Mouse (Mus musculus) CH12.LX (cell line): ENCODE measurements around the gene Gm20388.

Experiments used
- CTCF ChIP-seq, 2 experiments: IDR thresholded peaks in 1 of 2; conservative IDR thresholded peaks in 1 of 2; 2 replicates each; pipeline ENCODE4 v1.5.1; 2011 to 2012; ENCODE audit warnings: low read depth in 2 of 2, low read length in 2 of 2, improper control_type of control experiment in 1 of 2, inconsistent platforms in 1 of 2, mild to moderate bottlenecking in 1 of 2, moderate library complexity in 1 of 2
- MXI1 ChIP-seq: IDR thresholded peaks from 2 replicates; pipeline ENCODE4 v1.6.1; 2011; ENCODE audit warnings: mild to moderate bottlenecking, low read depth, low read length, improper control_type of control experiment
- MYC ChIP-seq: IDR thresholded peaks from 2 replicates; pipeline ENCODE4 v1.6.1; 2011; ENCODE audit warnings: low read depth, mild to moderate bottlenecking, improper control_type of control experiment, low read length
- POLR2A ChIP-seq: IDR thresholded peaks from 2 replicates; pipeline ENCODE4 v1.6.1; 2011; ENCODE audit warnings: low read depth, mild to moderate bottlenecking, improper control_type of control experiment, low read length
- RAD21 ChIP-seq: IDR thresholded peaks from 2 replicates; pipeline ENCODE4 v1.6.1; 2011; ENCODE audit warnings: low read depth, mild to moderate bottlenecking, low read length, improper control_type of control experiment, moderate library complexity
- RCOR1 ChIP-seq: conservative IDR thresholded peaks from 2 replicates; pipeline ENCODE4 v1.6.1; 2012; ENCODE audit warnings: low read depth, mild to moderate bottlenecking, inconsistent platforms, low read length, improper control_type of control experiment

DNA sequence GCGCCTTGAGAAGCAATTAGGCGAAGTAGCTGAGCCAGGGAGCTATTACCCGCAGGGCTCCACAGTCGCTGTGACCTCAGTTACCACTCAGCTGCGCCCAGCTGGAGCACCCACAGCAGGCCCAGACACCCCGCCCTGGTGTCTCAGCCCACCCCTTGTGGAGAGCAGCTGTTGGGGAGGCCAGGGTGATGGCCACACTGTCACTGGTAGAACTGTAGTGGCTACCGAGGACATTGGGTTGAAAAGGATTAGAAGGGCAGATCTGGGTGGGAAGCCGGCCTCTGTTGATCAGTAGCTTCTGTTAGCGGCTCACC, 1853.0 kb downstream of the Gm20388 start:
- TF ChIP-seq POLR2A (no peak), RCOR1 (no peak), CTCF (conservative IDR thresholded peaks at IDR 0.05 in 1 of 2, IDR thresholded peaks at IDR 0.05 in 1 of 2; ENCODE audit: low read depth in 2 of 2, low read length in 2 of 2) (no peak), MXI1 (no peak), MYC (no peak), RAD21 (no peak)
